Mouse (Mus musculus): Measurements from ENCODE around the gene Dus3l. TPM values are rescaled to one million over a fixed set of nuclear protein-coding genes. Genes with fewer than 3 reads are reported as not detected.

Gene Dus3l
- polyA plus RNA-seq, 1 experiment = 139 TPM

DNA sequence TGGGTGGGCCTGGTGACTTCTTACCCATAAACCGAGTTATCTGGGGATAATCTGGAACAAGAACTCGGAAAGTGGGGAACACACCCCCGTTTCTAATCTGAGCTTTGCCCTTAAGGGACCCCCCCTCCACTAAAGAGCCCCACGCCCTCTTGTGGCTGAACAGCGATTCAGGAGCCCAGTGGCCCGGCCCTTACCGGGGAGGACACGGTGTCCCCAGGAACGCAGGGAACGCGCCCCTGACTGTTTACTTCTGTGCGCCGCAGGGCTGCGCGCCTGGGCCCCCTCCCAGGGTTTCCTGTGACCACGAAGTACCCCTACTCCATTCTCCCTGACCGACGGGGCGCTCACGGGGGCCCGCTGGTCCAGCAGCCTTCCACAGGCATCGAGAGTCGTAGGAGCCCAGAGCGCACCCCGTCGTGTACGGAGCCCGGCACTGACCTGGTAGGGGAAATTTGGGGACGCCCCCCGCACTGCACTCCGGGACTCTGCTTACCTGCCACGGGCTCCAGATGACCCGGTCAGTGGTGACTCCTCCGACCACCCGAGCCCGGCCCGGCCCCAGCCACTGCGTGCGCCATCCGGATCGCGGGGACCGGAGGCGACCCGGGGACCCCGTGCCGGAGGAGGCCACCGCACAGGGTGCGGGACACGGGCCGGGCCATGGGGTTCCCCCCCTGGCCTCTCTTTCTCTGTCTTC, 7.7 kb upstream of the Dus3l start:
- TF ChIP-seq CTCF (IDR thresholded peaks at IDR 0.05; ENCODE audit: borderline replicate concordance, extremely low read depth, insufficient read depth, insufficient read length) (0 out of 2 replicates have a peak, but pooled peaks have one; percentile 26), POLR2A (IDR thresholded peaks at IDR 0.05; ENCODE audit: borderline replicate concordance, extremely low read depth, insufficient read depth, insufficient read length, poor library complexity, severe bottlenecking) (no peak)
- no peak for DNase-seq (ENCODE audit: low read depth)

DNA sequence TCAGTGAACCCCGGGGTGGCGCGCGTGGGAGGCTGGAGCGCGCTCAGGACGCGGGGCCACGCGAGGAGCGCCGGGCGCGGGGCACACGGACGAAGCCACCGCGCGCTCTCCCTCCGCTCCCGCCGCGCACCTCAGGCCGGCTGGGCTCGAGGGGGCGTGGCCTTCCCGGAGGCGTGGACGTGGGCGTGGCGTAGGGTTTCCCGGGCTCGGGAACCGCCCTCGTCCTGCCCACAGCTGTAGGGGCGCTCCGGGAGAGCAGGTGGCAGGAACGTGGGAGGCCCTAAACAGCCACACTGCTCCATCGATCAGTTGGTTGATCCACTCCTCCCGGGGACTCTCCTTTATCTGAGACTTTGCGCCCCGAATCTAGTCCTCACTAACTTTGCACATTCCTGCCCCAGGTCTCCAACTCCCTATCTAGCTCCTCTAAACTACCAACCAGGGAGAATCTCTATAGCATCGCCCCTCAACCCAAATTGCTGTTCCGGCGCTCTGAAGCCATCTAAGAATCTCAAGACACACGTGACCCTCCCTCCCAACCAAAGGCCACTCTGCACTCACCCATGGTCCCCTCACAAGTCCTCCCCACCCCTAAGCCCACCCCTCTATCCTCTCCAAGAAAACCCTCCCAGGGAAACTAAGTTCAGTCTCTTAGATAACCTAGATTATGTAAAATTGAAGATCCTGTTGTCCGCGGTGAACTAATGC, 7.0 kb upstream of the Dus3l start, which contains the start of gene Nrtn:
Nrtn (minus strand) TSS at position 115 of the 708 bp plus-strand sequence.
- peak; percentile 69 for DNase-seq (ENCODE audit: low read depth)
- TF ChIP-seq CTCF (IDR thresholded peaks at IDR 0.05; ENCODE audit: borderline replicate concordance, extremely low read depth, insufficient read depth, insufficient read length) (no peak), POLR2A (IDR thresholded peaks at IDR 0.05; ENCODE audit: borderline replicate concordance, extremely low read depth, insufficient read depth, insufficient read length, poor library complexity, severe bottlenecking) (no peak)

DNA sequence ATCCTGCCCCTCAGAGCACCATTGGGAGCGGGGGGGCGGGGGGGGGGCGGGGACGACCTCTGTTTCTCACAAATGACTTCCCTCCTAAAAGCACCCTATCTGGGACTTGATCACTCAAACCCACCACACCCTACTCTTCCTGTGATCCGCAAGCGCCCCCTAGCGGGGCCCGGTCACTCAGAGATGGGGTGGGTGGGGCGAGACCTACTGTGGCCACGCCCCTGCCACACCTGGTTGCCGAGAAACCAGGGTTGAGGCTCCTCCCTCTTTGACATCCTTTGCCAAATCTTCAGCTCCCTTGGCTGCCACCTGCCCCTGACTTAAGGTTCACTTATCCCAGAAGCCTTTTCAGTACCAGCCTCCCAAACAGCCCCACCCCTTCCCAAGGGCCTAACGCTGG, 6.4 kb upstream of the Dus3l start:
- DNase-seq (ENCODE audit: low read depth) = peak; percentile 37
- TF ChIP-seq POLR2A (IDR thresholded peaks at IDR 0.05; ENCODE audit: borderline replicate concordance, extremely low read depth, insufficient read depth, insufficient read length, poor library complexity, severe bottlenecking) = no peak
- TF ChIP-seq CTCF (IDR thresholded peaks at IDR 0.05; ENCODE audit: borderline replicate concordance, extremely low read depth, insufficient read depth, insufficient read length) = peak; percentile 44

DNA sequence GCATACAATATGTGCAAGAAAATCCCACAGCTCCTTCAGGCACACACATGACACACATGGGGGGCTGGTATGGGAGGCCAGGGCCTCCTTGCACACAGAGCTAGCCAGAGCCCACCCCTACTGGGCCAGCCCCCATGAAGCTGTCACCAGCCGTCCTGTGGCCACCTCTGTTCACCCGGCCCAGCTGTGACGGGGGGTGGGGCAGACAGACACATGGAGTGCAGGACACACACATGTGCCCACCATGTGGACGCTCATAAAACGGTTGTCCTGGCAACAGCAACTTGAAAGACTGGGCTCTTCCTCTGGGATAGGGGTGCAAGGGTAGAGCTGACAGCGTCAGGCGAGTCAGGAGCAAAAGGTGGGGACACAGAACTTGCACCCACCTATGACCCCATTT, 5.3 kb upstream of the Dus3l start:
- no peak for TF ChIP-seq POLR2A (IDR thresholded peaks at IDR 0.05; ENCODE audit: borderline replicate concordance, extremely low read depth, insufficient read depth, insufficient read length, poor library complexity, severe bottlenecking)
- no peak for TF ChIP-seq CTCF (IDR thresholded peaks at IDR 0.05; ENCODE audit: borderline replicate concordance, extremely low read depth, insufficient read depth, insufficient read length)
- no peak for DNase-seq (ENCODE audit: low read depth)

DNA sequence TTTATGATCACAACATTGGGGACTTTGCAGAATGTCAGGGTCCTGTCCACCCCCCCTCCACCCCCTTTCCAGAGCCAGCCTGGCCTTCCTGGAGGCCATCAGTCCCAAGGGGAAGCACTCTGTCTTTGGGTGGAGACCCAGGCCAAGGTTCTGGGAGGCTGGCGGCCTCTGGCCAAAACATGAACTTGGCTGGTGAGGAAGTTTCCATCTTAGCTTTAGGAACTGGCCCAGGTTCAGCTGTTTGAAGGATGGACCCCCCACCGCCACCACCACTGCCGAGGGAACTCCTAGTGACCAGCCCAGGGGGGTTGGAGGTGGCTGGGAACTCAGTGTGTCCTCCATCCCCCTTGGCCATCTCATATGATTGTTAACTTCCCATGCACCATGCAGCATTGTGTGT, 3.5 kb upstream of the Dus3l start:
- no peak for DNase-seq (ENCODE audit: low read depth)
- TF ChIP-seq POLR2A (IDR thresholded peaks at IDR 0.05; ENCODE audit: borderline replicate concordance, extremely low read depth, insufficient read depth, insufficient read length, poor library complexity, severe bottlenecking) (no peak), CTCF (IDR thresholded peaks at IDR 0.05; ENCODE audit: borderline replicate concordance, extremely low read depth, insufficient read depth, insufficient read length) (no peak)

DNA sequence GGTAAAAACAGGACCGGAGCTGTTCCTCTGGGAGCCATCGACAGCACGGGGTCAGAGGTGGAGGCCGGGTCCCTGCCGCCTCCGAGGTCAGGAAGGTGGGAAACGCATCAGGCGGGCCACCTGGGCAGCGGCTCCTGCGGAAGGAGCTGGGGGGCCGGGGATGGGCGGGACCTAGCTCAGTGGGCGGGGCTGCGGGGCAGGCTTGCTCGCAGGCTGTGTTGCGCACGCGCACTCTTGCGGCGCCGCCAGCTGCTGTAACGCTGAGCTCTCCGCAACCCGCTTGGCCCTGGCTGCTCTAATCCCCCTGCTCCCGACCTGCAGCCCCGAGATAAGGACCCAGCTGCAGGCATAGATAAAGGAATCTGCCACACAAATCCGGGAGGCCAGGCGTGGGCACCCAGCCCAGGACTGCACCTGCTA, 2.6 kb upstream of the Dus3l start:
- DNase-seq (ENCODE audit: low read depth) = peak; percentile 96
- no peak for TF ChIP-seq CTCF (IDR thresholded peaks at IDR 0.05; ENCODE audit: borderline replicate concordance, extremely low read depth, insufficient read depth, insufficient read length)
- peak; percentile 58; the same call in 1 of the 2 replicates for TF ChIP-seq POLR2A (IDR thresholded peaks at IDR 0.05; ENCODE audit: borderline replicate concordance, extremely low read depth, insufficient read depth, insufficient read length, poor library complexity, severe bottlenecking)

DNA sequence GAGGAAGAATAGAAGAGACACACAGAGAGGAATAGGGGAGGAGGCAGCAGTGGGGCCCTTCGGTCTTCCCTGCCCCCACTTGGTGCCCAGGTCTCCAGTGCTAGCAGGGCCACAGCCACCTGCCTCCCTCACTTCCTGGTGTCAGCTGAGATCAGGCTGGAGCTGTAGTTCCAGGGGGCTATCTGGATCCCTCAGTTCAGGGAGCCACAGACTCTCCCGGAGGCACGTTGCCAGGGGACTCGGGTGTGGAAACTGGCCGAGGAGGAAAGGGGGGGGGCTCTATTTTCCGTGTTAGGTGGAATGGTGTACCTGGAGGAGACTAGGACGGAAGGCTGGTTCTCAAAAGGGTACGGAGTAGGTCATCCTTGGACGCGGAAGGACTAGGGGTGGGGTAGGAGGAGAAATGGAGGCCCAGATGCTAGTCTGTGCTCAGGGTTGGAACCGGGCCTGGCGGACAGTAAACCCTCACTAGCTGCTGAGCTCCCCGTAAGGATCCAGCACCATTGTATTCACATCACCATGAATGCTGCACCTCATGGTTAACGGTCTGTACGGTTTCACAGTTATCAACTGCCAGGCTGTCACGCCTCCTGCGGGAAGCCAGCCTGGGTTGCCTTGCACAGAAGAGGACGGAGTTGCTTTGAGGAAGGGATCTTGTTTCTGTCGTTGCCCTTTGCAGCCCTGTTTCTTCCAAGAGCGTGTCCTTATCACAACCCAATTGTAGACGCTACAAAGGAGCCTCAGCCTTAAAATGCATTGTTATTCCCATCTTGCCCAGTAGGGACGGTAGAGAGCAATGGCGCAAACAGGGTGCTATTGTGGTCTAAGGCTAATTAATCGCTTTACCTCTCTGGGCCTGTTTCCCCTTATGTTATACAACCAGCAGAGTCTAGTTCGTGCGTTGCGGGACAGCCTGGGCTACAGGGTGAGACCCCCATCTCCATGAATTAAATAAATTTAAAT, 1.5 kb upstream of the Dus3l start:
- peak; percentile 66 for DNase-seq (ENCODE audit: low read depth)
- no peak for TF ChIP-seq POLR2A (IDR thresholded peaks at IDR 0.05; ENCODE audit: borderline replicate concordance, extremely low read depth, insufficient read depth, insufficient read length, poor library complexity, severe bottlenecking)
- peak; percentile 90 for TF ChIP-seq CTCF (IDR thresholded peaks at IDR 0.05; ENCODE audit: borderline replicate concordance, extremely low read depth, insufficient read depth, insufficient read length)

DNA sequence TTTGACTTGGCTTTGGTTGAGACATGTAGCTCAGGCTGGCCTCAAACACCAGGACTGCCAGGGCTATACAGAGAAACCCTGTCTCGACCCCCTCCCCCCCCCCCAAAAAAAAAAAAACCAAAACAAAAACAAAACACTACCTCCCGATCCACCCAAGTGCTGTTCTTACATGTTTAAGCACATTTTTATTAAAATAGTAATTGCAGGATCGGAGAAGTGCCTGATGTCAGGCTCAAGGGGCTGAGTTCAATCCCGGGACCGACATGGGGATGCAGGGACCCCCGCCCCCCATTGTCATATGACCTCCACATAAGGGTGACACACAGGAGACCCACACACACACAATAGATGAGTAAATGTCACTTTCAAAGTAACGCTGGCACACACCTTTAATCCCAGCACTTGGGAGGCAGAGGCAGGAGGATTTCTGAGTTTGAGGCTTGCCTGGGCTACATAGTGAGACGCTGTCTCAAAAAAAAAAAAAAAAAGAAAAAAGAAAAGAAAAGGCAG, 761 bp upstream of the Dus3l start:
- no peak for DNase-seq (ENCODE audit: low read depth)
- TF ChIP-seq POLR2A (IDR thresholded peaks at IDR 0.05; ENCODE audit: borderline replicate concordance, extremely low read depth, insufficient read depth, insufficient read length, poor library complexity, severe bottlenecking) = no peak
- no peak for TF ChIP-seq CTCF (IDR thresholded peaks at IDR 0.05; ENCODE audit: borderline replicate concordance, extremely low read depth, insufficient read depth, insufficient read length)

DNA sequence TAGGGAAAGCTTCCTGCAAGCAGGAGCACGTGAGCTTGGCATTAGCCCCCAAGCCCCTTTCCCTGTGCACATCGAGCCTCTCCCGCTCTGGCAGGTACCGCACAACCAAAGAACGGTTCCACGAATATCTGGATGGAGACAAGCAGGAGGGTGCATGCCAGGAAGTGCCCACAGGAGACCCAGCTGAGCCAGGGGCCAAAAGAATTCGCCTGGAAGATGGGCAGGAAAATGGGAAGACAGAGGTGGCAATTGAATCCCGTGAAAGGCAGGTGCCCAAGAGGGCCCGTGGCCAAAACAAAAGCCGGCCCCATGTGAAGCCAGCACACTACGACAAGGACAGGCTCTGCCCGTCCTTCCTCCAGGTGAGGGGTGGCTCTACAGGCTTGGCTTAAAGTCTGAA, 874 bp downstream of the Dus3l start:
- TF ChIP-seq CTCF (IDR thresholded peaks at IDR 0.05; ENCODE audit: borderline replicate concordance, extremely low read depth, insufficient read depth, insufficient read length) = no peak
- no peak for TF ChIP-seq POLR2A (IDR thresholded peaks at IDR 0.05; ENCODE audit: borderline replicate concordance, extremely low read depth, insufficient read depth, insufficient read length, poor library complexity, severe bottlenecking)
- DNase-seq (ENCODE audit: low read depth) = no peak

DNA sequence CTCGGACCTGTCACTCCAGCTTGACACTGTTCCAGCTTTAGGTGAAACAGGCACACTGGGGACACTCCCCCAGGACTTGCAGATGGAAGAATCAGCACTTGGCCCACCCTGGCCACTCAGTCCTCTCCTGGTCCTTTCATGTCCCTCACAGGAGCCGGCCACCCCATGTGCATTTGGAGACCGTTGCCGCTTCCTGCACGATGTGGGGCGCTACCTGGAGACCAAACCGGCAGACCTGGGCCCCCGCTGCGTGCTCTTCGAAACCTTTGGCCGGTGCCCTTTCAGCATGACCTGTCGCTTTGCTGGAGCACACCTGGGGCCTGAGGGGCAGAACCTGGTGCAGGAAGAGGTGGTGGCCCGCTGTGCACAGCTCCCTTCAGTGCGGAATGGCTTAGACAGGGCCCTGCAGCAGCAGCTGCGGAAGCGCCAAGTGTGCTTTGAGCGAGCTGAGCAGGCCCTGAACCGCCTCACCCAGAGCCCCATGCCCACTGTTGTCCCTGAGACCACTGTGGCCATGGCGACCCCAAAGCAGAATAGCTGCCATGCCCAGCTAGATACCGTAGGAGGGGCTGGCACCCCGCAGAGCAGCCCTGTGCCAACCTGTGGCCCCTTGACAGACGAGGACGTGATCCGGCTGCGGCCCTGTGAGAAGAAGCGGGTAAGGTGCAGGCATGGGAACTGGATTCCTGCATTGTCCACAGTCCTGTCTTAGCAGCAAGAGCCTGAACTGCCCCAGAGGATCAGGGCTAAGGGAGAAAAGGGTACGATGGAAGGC, 2.3 kb downstream of the Dus3l start:
- TF ChIP-seq POLR2A (IDR thresholded peaks at IDR 0.05; ENCODE audit: borderline replicate concordance, extremely low read depth, insufficient read depth, insufficient read length, poor library complexity, severe bottlenecking) (no peak), CTCF (IDR thresholded peaks at IDR 0.05; ENCODE audit: borderline replicate concordance, extremely low read depth, insufficient read depth, insufficient read length) (no peak)
- DNase-seq (ENCODE audit: low read depth) = no peak

Data from brain, embryonic 14.5 days (tissue).